Mouse (Mus musculus) gastrocnemius, postnatal 14 days (tissue): ENCODE data around the gene Cenpb. TPM values are rescaled to one million over a fixed set of nuclear protein-coding genes. Genes with fewer than 3 reads are reported as not detected.

Experiments
- DNase-seq: peaks from one replicate; pipeline ENCODE4 v3.0.0; 2021; ENCODE audit warnings: mixed read lengths
- intact Hi-C: fragments of 180-260 bp; cut with DNase I; formaldehyde crosslinking; loops from one replicate; pipeline ENCODE4 v1.15.1; 2025; ENCODE audit warnings: low total_unique reads
- total RNA-seq, 2 experiments: library from RNA; stranded (reverse); gene quantifications; 2 replicates each; pipeline ENCODE4 v1.2.3; 2021

Gene Cenpb
- total RNA-seq, 2 experiments from 2014 or later: 49.6 to 50.8 TPM

DNA sequence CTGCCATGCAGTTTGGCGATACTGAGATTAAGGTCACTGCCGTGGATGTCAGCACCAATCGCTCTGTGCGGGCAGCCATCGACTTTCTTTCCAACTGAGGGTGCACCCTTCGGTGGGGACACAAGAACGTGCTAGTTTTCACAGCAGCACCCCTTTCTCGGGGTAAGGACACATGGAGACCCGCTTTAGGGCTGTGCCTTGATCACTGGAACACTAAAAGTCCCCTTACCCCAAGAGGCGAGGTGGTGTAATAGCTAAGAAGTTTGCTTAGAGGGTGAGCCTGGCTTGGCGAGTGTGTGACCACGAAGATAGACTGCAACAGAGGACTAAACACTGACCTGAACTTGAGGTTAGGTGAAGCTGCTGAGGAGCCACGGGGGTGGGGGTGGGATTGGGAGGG is 34.7 kb downstream of the Cenpb start:
- DNase-seq: no peak
- intact Hi-C loops: no loop called here

DNA sequence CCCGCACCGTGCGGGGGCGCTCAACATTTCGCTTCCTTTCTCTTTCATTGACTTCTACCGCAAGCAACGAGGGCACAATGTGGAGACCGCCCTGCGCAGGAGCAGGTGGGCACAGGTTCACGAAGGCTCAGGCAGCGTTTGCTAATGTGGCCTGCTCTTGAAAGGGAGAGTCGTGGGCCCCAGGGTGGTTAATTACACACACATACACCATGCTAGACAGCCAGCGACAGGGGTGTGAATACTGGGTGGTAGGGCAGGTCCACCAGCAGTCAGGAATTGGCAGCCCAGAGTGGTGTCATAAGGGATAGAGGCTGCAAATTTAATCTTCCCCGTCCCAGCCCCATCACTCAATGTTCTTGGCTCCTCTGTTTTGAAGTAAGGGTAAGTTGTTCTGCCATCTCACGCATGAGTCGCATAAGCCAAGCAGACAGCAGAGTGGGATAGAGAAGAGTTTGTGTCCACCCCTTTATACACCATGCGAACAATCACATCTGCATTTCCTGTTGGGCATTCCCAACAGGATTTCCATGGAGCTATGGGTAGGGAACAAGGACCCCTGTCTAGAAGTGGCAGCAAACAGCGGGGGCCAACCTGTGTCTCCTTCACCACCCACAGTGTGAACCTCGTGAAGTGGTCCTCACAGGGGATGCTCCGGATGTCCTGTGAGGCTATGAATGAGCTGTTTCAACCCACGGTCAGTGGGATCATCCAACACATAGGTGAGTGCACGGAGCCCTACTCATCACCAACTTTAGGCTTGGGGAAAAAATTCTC is 36.7 kb downstream of the Cenpb start:
- intact Hi-C loops: loop anchor here (5.0 kb wide), 1 partner anchor 46 kb away; no protein-coding TSS in a partner anchor
- no peak for DNase-seq

DNA sequence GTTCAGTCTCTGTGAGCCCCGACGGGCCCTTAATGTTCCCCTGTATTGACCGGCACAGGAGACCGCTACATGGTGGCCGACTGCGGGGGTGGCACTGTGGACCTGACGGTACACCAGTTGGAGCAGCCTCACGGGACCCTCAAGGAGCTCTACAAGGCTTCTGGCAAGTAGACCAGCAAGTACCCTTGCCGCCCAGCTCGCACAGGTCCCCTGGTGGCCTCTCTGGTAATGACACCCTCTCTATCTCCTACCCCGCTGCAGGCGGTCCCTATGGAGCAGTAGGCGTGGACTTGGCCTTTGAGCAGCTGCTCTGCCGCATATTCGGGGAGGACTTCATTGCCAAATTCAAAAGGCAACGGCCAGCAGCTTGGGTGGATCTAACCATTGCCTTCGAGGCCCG is 37.3 kb downstream of the Cenpb start:
- intact Hi-C loops: loop anchor here (5.0 kb wide), 1 partner anchor 45 kb away; no protein-coding TSS in a partner anchor
- peak; percentile 88 for DNase-seq

DNA sequence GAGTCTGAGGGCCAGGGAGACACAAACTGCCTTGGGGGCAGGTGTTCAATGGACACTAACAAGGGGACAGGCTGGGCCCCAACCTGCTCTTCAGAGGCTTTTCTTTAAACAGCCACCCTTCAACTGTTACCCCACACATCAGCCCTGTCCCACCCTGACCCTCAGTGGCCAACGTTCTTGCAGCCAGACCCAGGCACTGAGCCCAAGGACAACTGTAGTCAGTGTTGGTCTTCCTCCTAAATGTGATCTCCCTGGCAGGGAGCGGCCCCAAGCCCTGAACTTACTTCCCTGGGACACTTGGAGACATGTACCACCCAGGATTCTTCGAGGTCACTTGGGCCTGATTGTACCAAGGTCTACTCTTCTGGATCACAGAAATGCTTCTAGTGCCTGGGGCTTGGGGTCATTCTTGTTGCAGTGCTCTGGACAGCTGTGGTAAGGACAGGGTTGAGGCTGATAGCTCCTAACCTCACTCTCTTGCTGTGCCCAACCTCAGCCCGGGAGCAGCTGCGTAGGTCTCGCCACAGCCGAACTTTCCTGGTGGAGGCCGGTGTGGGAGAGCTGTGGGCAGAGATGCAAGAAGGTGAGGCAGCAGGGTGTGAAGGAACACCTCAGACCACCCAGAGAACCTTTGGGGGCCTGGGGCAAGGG is 38.4 kb downstream of the Cenpb start:
- intact Hi-C loops: loop anchor here (5.0 kb wide), 1 partner anchor 44 kb away; no protein-coding TSS in a partner anchor

DNA sequence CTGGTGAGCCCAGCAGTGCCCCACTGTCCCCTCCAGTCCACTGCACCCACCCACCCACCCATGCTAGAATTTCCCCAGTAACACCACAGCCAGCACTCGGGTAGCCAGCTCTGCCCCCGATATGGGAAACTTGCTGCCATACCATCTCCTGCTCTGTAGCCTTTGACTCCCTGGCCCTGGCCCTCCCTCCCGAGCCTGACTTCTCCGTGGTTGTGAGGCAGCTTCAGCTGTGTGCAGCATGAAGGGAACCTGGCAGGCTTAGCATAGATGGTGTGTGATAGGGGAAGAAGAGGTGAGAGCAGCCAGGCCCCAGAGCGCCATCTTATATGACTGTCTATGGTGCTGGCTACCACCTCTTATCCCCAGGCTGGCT is 39.3 kb downstream of the Cenpb start:
- intact Hi-C loops: loop anchor here (5.0 kb wide), 1 partner anchor 43 kb away; no protein-coding TSS in a partner anchor

More for the DNA sequence above, 38.4 kb downstream of the Cenpb start:
- DNase-seq: no peak

DNA sequence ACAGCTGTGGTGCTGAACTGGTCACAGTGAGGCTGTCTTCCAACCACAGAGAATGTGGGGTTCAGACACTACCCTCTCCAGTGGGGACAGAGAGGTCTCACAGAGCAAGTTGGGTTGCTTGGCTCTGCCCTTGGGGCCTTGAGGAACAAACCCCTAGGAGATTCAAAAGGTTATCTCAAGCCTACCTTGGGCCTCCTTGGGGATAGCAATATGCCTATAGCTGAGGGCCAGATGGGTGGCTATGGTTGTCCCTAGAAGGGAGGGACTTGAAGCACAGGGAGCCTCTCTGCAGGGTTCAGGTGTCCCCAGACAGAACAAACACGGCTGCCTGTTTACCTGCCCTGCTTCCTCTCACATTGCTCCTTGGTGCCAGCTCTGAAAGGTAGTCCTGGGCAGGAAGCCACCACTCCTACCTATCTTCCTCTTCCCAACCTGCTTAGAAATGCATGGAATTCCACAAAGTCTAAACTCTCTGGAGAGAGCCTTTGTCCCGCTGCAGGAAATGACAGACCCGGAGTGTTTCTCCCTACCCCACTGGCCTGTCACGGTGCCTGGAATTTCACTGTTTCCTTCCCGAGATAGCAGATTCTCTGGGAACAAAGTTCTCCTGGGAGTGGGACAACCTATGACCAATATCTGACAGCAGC is 39.9 kb downstream of the Cenpb start:
- DNase-seq: no peak
- intact Hi-C loops: loop anchor here (5.0 kb wide), 1 partner anchor 43 kb away; no protein-coding TSS in a partner anchor

More for the DNA sequence above, 39.3 kb downstream of the Cenpb start:
- DNase-seq: no peak

DNA sequence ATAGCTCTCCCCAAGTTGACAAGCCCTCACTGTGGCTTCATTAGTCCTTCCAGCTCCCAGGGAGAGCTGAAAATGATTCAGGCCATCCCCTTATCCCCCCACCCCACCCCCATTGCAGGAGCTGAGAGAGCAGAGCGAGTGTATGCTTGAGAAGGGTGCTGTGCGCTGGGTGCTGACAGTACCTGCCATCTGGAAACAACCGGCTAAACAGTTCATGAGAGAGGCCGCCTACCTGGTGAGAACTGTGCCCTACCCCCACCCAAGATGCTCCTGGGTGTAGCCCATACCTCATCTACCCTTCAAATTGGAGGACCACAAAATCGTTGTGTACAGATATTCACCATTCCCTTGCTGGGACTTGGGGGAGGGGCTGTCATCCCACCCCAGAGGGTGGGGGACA is 40.6 kb downstream of the Cenpb start:
- DNase-seq: no peak
- intact Hi-C loops: no loop called here

DNA sequence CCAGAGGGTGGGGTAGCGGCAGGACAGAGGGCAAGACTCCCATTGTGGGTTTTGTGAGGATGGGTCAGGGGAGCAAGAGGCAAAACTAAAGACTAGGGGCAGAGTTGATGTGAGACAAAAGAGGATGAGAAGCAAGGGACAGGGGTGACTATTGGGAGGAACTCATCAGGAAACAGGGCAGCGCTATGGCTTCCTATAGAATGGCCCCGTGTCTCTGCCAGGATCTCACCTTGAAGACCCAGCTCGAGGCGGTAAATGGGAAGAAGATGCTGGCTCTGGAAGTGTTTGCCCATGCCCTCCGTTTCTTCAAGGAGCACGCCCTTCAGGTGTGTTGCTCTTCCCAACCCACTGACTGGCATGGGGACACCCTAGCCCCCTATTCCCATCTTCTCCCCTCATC is 41.1 kb downstream of the Cenpb start:
- intact Hi-C loops: no loop called here
- DNase-seq: no peak

DNA sequence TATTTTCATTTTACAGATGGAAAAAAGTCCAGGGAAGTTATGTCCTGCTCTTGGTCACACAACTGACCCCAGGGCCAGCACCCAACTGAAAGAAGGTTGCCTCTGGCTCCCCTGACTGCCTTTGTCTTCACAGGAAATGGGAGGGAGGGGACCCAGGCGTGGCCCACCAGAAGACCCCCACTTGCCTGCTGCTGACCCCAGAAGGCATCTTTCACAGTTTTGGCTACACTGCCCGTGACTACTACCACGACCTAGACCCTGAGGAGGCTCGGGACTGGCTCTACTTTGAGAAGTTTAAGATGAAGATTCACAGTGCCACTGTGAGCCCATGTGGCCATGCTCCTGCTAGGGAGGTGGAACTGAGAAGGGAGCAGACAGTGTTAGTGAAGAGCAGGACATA is 41.6 kb downstream of the Cenpb start:
- intact Hi-C loops: no loop called here
- no peak for DNase-seq

DNA sequence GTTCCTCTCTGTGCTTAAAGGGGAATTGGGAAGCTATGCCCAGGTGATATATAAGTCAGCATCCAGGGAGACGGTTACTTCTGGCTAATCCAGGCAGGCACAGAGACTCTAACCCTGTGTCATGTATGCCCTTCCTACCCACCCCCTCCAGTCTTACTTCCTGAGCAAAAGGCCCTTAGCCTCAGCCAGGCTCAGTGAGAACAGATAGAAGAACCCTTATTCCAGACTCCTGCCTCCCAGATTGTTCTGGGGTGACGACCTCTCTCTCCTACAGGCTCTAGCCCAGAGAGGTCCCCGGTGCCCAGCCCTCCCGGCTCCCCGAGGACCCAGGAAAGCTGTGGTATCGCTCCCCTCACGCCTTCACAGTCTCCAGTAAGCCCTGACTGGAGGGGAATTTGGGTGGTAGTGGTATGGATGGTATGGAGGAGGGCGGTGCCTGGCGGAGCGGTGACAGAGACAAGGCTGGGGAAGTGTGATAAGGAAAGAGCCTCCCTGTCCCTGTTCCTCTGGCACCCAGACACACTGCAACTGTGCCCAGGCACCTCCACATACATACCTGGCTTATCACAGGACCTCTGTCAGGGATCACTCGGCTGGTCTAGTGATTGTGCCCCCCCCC is 44.2 kb downstream of the Cenpb start:
- intact Hi-C loops: no loop called here

DNA sequence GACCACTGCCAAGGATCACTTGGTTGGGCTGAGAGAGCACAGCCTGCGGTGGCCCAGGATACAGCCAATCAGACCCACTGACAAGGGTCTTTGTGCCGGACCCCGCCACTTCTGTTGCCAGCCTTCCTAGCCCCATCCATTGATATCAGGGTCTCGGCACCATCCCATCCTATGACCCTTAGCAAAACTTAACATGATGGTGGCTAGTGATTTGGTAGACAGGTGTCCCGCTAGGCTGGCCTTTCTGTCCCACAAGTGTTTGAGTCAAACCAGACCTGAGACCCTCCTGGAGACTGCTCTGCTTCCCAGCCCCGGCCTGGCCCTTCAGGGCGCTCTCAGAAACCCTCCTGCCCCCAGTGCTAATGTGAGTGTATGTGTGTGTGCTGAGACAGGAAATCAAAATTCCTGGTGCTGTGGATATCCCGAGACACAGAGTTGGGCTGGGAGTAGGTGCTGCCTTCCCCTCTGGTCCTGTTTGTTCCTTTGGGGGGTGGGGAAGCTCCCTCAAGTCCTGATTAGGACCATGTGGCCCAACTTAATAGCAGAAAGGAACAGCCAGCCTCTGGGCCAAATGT is 45.0 kb downstream of the Cenpb start:
- intact Hi-C loops: no loop called here
- DNase-seq: no peak

More for the DNA sequence above, 44.2 kb downstream of the Cenpb start:
- no peak for DNase-seq

DNA sequence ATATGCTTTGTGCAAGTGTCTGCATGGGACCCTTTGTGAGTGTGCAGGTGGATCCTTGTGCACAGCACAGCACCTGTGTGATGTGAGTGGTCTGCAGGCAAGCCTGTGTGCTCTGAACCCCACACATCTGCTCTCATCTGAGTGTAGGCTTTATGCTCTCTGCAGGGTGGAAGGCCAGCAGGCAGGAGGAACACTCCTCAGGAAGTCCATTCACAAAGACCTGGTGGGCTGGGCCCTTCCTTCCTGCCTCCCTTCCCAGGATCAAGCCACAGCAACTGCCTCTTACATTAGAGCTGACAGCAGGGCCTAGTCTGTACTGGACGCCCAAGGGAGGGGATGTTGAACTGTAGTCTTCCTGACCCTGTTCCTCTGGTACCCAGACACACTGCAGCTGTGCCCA is 45.5 kb downstream of the Cenpb start:
- DNase-seq: no peak

DNA sequence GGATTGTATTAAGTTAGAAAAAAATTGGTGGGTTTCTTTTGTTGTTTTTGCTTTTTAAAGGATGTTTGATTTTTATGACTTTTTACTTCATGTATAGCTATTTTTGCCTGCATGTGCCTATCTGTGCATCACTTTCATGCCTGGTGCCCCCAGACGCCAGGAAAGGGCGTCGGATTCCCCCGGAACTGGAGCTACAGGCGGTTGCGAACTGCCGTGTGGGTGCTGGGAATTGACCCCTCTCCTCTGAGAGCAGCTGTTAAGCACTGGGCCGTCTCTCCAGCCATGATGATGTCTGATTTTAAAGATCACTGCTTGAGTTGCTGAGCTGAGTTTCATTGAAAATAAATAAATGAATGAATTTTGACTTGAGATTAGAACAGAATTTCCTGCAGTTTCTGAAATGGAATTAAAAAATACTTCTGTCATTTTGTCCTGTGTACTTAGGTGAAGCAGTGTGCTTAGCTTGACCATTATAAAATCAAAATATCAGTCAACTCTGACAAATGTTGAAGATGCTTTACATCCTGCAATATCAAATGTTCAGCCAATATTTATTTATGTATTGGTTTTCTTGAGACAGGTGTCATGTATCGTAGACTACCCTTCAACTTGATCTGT is 46.8 kb downstream of the Cenpb start, which contains the start of gene Gm11037:
Gene Gm11037 (plus strand): TSS at position 568 of the 618 bp plus-strand sequence.
- intact Hi-C loops: no loop called here
- DNase-seq: no peak

More for the DNA sequence above, 45.5 kb downstream of the Cenpb start:
- intact Hi-C loops: no loop called here

DNA sequence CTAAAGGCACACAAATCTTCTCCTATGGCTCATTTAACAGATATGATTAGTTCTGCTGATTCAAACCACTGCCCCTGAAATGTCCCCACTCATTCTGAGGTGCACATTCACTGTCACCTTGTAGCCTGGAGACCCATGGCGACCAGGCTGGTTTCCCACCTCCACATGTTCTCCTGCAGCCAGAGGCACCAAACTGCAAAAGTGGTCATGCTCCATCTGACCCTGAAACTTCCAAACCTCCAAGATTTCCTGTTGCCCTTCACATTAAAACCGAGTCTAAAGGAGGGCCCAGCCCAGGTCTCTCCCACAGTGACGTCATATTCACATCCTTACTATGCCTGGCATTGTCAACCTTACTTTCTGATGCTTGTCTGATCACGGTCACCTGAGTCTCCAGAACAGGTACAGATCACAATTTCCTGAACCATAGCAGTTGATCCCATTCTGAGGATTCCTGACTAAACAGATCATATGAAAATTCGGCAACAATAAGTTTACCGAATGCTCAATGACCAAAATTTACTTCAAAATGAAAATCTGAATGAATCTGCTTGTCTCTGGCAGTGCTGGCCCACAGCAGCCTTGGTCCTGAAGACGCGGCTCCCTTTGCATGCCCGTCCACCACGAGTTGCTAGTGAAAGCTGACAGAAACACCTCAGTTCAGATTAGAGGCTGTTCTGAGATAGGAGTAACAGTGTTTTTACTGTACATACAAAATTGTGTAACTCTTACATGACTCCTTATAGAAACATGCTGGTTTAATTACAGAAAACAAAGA is 47.6 kb downstream of the Cenpb start:
- intact Hi-C loops: no loop called here
- DNase-seq: no peak

DNA sequence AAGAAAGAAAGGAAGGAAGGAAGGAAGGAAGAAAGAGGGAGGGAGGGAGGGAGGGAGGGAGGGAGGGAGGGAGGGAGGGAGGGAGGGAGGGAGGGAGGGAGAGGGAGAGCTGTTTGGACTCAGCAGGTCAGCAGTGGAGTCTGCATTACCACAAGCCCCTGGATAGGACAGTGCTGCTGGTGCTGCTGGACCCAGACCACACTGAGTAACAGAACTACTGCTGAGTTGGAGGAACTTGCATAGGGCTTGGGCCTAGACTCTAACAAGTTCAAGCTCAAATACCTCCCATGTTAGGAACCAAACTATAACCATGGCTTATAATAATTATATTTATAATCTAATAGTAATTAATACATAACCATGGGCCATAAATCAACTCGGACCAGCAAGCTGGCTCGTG is 49.0 kb downstream of the Cenpb start:
- intact Hi-C loops: no loop called here
- no peak for DNase-seq

DNA sequence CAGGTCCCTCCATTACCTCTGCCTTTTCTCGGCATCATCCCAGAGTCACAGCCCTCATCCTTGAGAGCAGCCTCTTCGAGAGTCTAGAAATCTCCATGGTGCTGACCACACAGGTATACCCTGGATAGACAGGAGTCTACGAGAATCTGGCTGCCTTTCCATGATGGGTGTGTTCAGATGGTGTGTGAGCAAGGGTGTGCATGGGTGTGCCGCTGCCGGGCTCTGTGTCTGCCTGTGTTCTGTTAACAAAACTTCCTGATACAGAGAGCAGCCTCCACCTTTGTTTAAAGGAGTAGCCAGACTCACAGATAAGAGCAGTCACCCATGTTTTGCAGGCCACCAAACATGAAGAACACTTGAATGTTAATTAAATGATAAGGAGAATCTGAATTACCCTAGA is 50.0 kb downstream of the Cenpb start:
- no peak for DNase-seq
- intact Hi-C loops: no loop called here

DNA sequence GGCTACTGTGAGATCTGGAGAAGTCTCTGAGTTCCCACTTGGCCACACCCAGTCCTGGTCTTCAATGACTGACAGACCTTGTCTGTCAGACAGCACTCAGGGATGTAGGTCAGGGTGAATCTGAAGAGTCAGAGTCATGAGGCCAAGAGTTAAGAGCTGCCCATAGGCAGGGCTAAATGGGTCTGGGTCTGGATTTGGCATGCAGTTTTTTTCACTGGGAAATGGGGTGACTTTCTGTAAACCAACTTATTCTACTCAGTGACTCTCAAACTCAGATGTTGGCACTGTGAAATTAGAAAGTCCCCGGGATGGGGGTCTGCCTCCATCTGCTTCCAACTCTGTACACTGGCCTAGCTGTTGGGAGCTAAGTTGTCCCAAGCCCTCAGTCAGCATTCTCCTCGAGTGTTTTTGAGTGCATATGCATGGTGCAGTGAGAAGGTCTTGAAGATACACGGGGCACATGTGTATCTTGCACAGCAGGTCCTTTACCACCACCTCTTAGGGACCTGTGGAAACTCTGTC is 51.2 kb downstream of the Cenpb start:
- DNase-seq: no peak
- intact Hi-C loops: no loop called here

DNA sequence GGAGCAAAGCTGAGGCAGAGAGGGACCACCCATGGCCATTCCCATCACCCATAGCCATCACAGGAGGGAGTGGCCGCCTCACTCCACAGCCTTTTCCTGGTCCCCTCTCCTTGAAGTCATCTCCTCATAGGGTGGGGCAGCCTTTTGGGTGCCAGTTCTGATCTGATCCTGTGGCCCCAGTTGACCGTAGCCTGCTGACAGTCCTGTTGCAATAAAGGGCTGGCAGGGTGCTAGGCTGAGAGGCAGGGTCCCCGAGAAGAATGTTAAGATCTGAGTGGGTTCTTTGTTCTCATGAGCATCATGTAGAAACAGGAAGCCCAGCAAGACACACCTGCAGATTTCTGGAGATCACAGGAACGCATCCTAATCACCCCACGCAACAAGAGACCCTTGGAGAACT is 51.7 kb downstream of the Cenpb start:
- intact Hi-C loops: no loop called here
- no peak for DNase-seq
